ENCODE assay signal across 17 mouse cellular contexts in genomic region chr1:73251911-73252356, GRCm38 (mm10).
DNase-seq lines count a peak whose midpoint lies in the region; ATAC-seq lines count a peak whose summit lies in the region.
"Had no signal": no experiment of that assay in that cellular context is flagged by ENCODE, and none has a peak within 500 bp of the region (broad histone marks: within the 10 kb centered on the region; RNA-seq: fewer than 3 reads in every experiment).

No protein-coding gene starts in this region.

- H3K4me3 ChIP-seq in lung, embryonic 15.5 days = no peak overlapping the region
- H3K4me3 ChIP-seq in embryonic facial prominence, embryonic 11.5 days (ENCODE audit: low read depth, low read length) = no peak overlapping the region
- H3K4me3 ChIP-seq in limb, embryonic 12.5 days (replicated peaks) = no peak overlapping the region

- H3K4me2 ChIP-seq in lung, embryonic 15.5 days = peak overlapping the region; percentile 30; the same call in 1 of the 2 replicates
- no peak overlapping the region; the same call in none of the 2 replicates for H3K4me2 ChIP-seq in embryonic facial prominence, embryonic 11.5 days (ENCODE audit: low read depth, low read length)
- H3K4me2 ChIP-seq in limb, embryonic 12.5 days = peak overlapping the region; percentile 44

- no peaks in the 10 kb centered on the region for H3K36me3 ChIP-seq in lung, embryonic 15.5 days
- H3K36me3 ChIP-seq in embryonic facial prominence, embryonic 11.5 days (replicated peaks; ENCODE audit: control insufficient read depth, insufficient read depth, low read depth, low read length) = no peaks in the 10 kb centered on the region
- H3K36me3 ChIP-seq in limb, embryonic 12.5 days = no peaks in the 10 kb centered on the region
- H3K36me3 ChIP-seq: G1E had no signal

- WGBS in lung, embryonic 15.5 days = 40% methylated on average over 12 of the region's 12 CpGs
- 20% methylated on average over 12 of the region's 12 CpGs for WGBS in embryonic facial prominence, embryonic 11.5 days
- WGBS in limb, embryonic 12.5 days = 13% methylated on average over 12 of the region's 12 CpGs

- H3K9ac ChIP-seq in lung, embryonic 15.5 days = no peak overlapping the region
- H3K9ac ChIP-seq in embryonic facial prominence, embryonic 11.5 days (replicated peaks; ENCODE audit: low read length) = no peak overlapping the region
- no peak overlapping the region for H3K9ac ChIP-seq in limb, embryonic 12.5 days (replicated peaks)

- H3K27me3 ChIP-seq in lung, embryonic 15.5 days = no peaks in the 10 kb centered on the region
- H3K27me3 ChIP-seq in embryonic facial prominence, embryonic 11.5 days (ENCODE audit: control insufficient read depth, insufficient read depth, low read length) = no peaks in the 10 kb centered on the region
- peaks cover 4% of the 10 kb centered on the region; the same call in 1 of the 2 replicates for H3K27me3 ChIP-seq in limb, embryonic 12.5 days

- ATAC-seq in lung, embryonic 15.5 days (ENCODE audit: borderline replicate concordance, extremely low read depth, low FRiP score, low TSS enrichment) = no peak
- ATAC-seq in embryonic facial prominence, embryonic 11.5 days (replicated peaks; ENCODE audit: insufficient number of reproducible peaks, low FRiP score, low TSS enrichment, low read depth) = peak; percentile 81
- peak; percentile 92 for ATAC-seq in limb, embryonic 12.5 days (ENCODE audit: insufficient number of reproducible peaks, insufficient read depth, low FRiP score, low TSS enrichment, low read depth)
- ATAC-seq: intestine, postnatal 0 days had no signal

- DNase-seq in lung, postnatal 25 days (ENCODE audit: low spot score) = no peak
- DNase-seq in embryo, embryonic 10 days (ENCODE audit: low spot score) = peak; percentile 63
- peak; percentile 84 for DNase-seq in embryonic facial prominence, embryonic 11.5 days (ENCODE audit: low spot score)
- no peak for DNase-seq in spleen, postnatal 36 days (ENCODE audit: low spot score in 2 of 2)
- DNase-seq in kidney, postnatal 10 days = no peak
- no peak for DNase-seq in cerebellum, postnatal 14 days
- DNase-seq: adrenal gland, postnatal 25 days; cerebellum, adult 9-11 months; heart, postnatal 14 days; layer of hippocampus, postnatal 36 days; right cerebral cortex, postnatal 4 days; thymus, postnatal 25 days had no signal

- peak overlapping the region; percentile 72 for H3K27ac ChIP-seq in lung, embryonic 15.5 days
- H3K27ac ChIP-seq in embryonic facial prominence, embryonic 11.5 days (replicated peaks; ENCODE audit: low read depth, low read length) = 0 out of 2 replicates have a peak overlapping the region, but pooled peaks have one; percentile 10
- peak overlapping the region; percentile 78 for H3K27ac ChIP-seq in limb, embryonic 12.5 days
- H3K27ac ChIP-seq: macrophage had no signal

- H3K4me1 ChIP-seq in lung, embryonic 15.5 days = 0 out of 2 replicates have a peak, but pooled peaks cover 2% of the 10 kb centered on the region
- H3K4me1 ChIP-seq in embryonic facial prominence, embryonic 11.5 days (ENCODE audit: control insufficient read depth, insufficient read depth, low read length) = no peaks in the 10 kb centered on the region; the same call in 1 of the 2 replicates
- peaks cover 20% of the 10 kb centered on the region for H3K4me1 ChIP-seq in limb, embryonic 12.5 days (replicated peaks)

- H3K9me3 ChIP-seq in lung, embryonic 15.5 days = no peaks in the 10 kb centered on the region
- no peaks in the 10 kb centered on the region for H3K9me3 ChIP-seq in embryonic facial prominence, embryonic 11.5 days (replicated peaks; ENCODE audit: control insufficient read depth, low read length)
- no peaks in the 10 kb centered on the region for H3K9me3 ChIP-seq in limb, embryonic 12.5 days
- H3K9me3 ChIP-seq: G1E had no signal

Comparison
In these comparisons a context has a peak if more than half of its experiments do, and no peak if none do; other contexts are left out.
1. H3K27ac ChIP-seq: peak in every context shown above with its lines; median percentile 78 in limb, embryonic 12.5 days; 72 in lung, embryonic 15.5 days; 10 in embryonic facial prominence, embryonic 11.5 days.
2. DNase-seq: peak in embryo, embryonic 10 days (single experiment) and embryonic facial prominence, embryonic 11.5 days (single experiment); none in lung, postnatal 25 days (single experiment), spleen, postnatal 36 days (0 of 2), kidney, postnatal 10 days (single experiment) and cerebellum, postnatal 14 days (0 of 2).